In genomic region chr16:42717828-42718412, GRCm38 (mm10) we compare ENCODE assay signal across 9 mouse cellular contexts.
DNase-seq lines count a peak whose midpoint lies in the region; ATAC-seq and TF ChIP-seq lines count a peak whose summit lies in the region.
"Had no signal": no experiment of that assay in that cellular context is flagged by ENCODE, and none has a peak within 500 bp of the region (broad histone marks: within the 10 kb centered on the region; RNA-seq: fewer than 3 reads in every experiment).

No protein-coding gene starts in this region.

- in situ Hi-C loops in CH12.LX (cut with MboI; ENCODE audit: low pct_ligation_motif_present, low pct_unique_long_range_greater_than_20kb, low sequenced_read_pairs), result no loop called here

- no peak for TF ChIP-seq POLR2A in CH12.LX (IDR thresholded peaks at IDR 0.05; ENCODE audit: low read depth, low read length)

- no peak for TF ChIP-seq RAD21 in CH12.LX (IDR thresholded peaks at IDR 0.05; ENCODE audit: low read depth, low read length)

- no peaks in the 10 kb centered on the region for H3K27me3 ChIP-seq in CH12.LX (replicated peaks)
- no peaks in the 10 kb centered on the region for H3K27me3 ChIP-seq in hindbrain, embryonic 16.5 days (replicated peaks; ENCODE audit: control insufficient read depth, insufficient read depth, low read length)
- H3K27me3 ChIP-seq in midbrain, embryonic 15.5 days (replicated peaks), result no peaks in the 10 kb centered on the region
- H3K27me3 ChIP-seq: embryonic facial prominence, embryonic 15.5 days had no signal

- H3K4me3 ChIP-seq in CH12.LX (replicated peaks in 1 of 3; ENCODE audit: low read depth in 2 of 3, low read length in 2 of 3, poor library complexity in 1 of 3), result no peak overlapping the region
- no peak overlapping the region for H3K4me3 ChIP-seq in hindbrain, embryonic 16.5 days (ENCODE audit: low read length)
- H3K4me3 ChIP-seq in midbrain, embryonic 15.5 days, result no peak overlapping the region
- H3K4me3 ChIP-seq: embryonic facial prominence, embryonic 15.5 days had no signal

- dilution Hi-C loops in CH12.LX (cut with MboI; ENCODE audit: extremely low pct_ligation_motif_present, extremely low pct_unique_long_range_greater_than_20kb, low sequenced_read_pairs), result no loop called here

- H3K27ac ChIP-seq in CH12.LX (ENCODE audit: insufficient read depth, low read depth), result no peak overlapping the region
- peak overlapping the region; percentile 77 for H3K27ac ChIP-seq in hindbrain, embryonic 16.5 days (ENCODE audit: low read depth, low read length)
- H3K27ac ChIP-seq in midbrain, embryonic 15.5 days, result peak overlapping the region; percentile 90
- H3K27ac ChIP-seq: embryonic facial prominence, embryonic 15.5 days had no signal

- H3K4me1 ChIP-seq in CH12.LX (ENCODE audit: control insufficient read depth in 1 of 2, insufficient read depth in 2 of 2), result no peaks in the 10 kb centered on the region
- H3K4me1 ChIP-seq in hindbrain, embryonic 16.5 days (ENCODE audit: control insufficient read depth, insufficient read depth, low read depth, low read length), result peaks cover 15% of the 10 kb centered on the region
- peaks cover 30% of the 10 kb centered on the region for H3K4me1 ChIP-seq in midbrain, embryonic 15.5 days
- H3K4me1 ChIP-seq: embryonic facial prominence, embryonic 15.5 days had no signal

- ATAC-seq in hindbrain, embryonic 16.5 days, result peak; percentile 89
- peak; percentile 89 for ATAC-seq in midbrain, embryonic 15.5 days (replicated peaks)

- H3K9me3 ChIP-seq in CH12.LX (replicated peaks; ENCODE audit: low read length), result no peaks in the 10 kb centered on the region
- no peaks in the 10 kb centered on the region for H3K9me3 ChIP-seq in hindbrain, embryonic 16.5 days (ENCODE audit: control insufficient read depth, low read length)
- H3K9me3 ChIP-seq in midbrain, embryonic 15.5 days, result no peaks in the 10 kb centered on the region
- H3K9me3 ChIP-seq: embryonic facial prominence, embryonic 15.5 days had no signal

- H3K36me3 ChIP-seq in CH12.LX (replicated peaks in 1 of 2; ENCODE audit: control insufficient read depth in 1 of 2, insufficient read depth in 1 of 2, low read length in 1 of 2), result no peaks in the 10 kb centered on the region
- no peaks in the 10 kb centered on the region for H3K36me3 ChIP-seq in hindbrain, embryonic 16.5 days (ENCODE audit: control insufficient read depth, insufficient read depth, low read length)
- no peaks in the 10 kb centered on the region for H3K36me3 ChIP-seq in midbrain, embryonic 15.5 days (replicated peaks)
- H3K36me3 ChIP-seq: embryonic facial prominence, embryonic 15.5 days had no signal

- no peak overlapping the region for H3K9ac ChIP-seq in CH12.LX (ENCODE audit: insufficient read depth, low read depth)
- H3K9ac ChIP-seq in hindbrain, embryonic 16.5 days (ENCODE audit: low read depth, low read length), result no peak overlapping the region
- no peak overlapping the region for H3K9ac ChIP-seq in midbrain, embryonic 15.5 days
- H3K9ac ChIP-seq: embryonic facial prominence, embryonic 15.5 days had no signal

- TF ChIP-seq CTCF in CH12.LX (conservative IDR thresholded peaks at IDR 0.05 in 1 of 2, IDR thresholded peaks at IDR 0.05 in 1 of 2; ENCODE audit: low read depth in 2 of 2, low read length in 2 of 2), result no peak

- H3K79me2 ChIP-seq in CH12.LX (replicated peaks; ENCODE audit: control insufficient read depth, extremely low read depth, insufficient read depth, poor library complexity, severe bottlenecking), result no peaks in the 10 kb centered on the region

- TF ChIP-seq EP300 in CH12.LX (IDR thresholded peaks at IDR 0.05; ENCODE audit: low read length), result no peak

- DNase-seq in CH12.LX (ENCODE audit: extremely low read depth), result peak; percentile 21
- peak; percentile 81 for DNase-seq in embryo, embryonic 11 days
- no peak for DNase-seq in heart, adult 11 months
- no peak for DNase-seq in kidney, adult 11 months
- DNase-seq in spleen, postnatal 36 days (ENCODE audit: low spot score in 2 of 2), result no peak
- DNase-seq in kidney, postnatal 25 days, result no peak

- no peak overlapping the region; the same call in 1 of the 2 replicates for H3K4me2 ChIP-seq in CH12.LX (ENCODE audit: insufficient read depth, low read depth, poor library complexity, severe bottlenecking)
- H3K4me2 ChIP-seq in hindbrain, embryonic 16.5 days (ENCODE audit: low read length), result peak overlapping the region; percentile 28
- H3K4me2 ChIP-seq in midbrain, embryonic 15.5 days, result peak overlapping the region; percentile 30
- H3K4me2 ChIP-seq: embryonic facial prominence, embryonic 15.5 days had no signal

- 14% methylated on average over 7 of the region's 7 CpGs for WGBS in hindbrain, embryonic 16.5 days
- WGBS in midbrain, embryonic 15.5 days, result 15% methylated on average over 7 of the region's 7 CpGs

TF ChIP-seq in CH12.LX, 34 proteins besides CTCF, POLR2A, EP300 and RAD21:
- TF ChIP-seq BHLHE40 (IDR thresholded peaks at IDR 0.05; ENCODE audit: low read depth, low read length) (no peak), TBP (conservative IDR thresholded peaks at IDR 0.05; ENCODE audit: low read depth, low read length) (no peak), HCFC1 (IDR thresholded peaks at IDR 0.05; ENCODE audit: low read depth, low read length) (no peak), MEF2A (IDR thresholded peaks at IDR 0.05; ENCODE audit: borderline replicate concordance, low read depth, low read length) (no peak), PAX5 (IDR thresholded peaks at IDR 0.05; ENCODE audit: low read length) (no peak), NRF1 (IDR thresholded peaks at IDR 0.05; ENCODE audit: low read depth, low read length) (no peak), MAFK (IDR thresholded peaks at IDR 0.05; ENCODE audit: insufficient replicate concordance, low read length) (no peak), IRF4 (IDR thresholded peaks at IDR 0.05; ENCODE audit: low read depth, low read length) (no peak), JUND (conservative IDR thresholded peaks at IDR 0.05; ENCODE audit: low read depth, low read length) (no peak), GABPA (IDR thresholded peaks at IDR 0.05; ENCODE audit: insufficient replicate concordance, low read depth, low read length) (no peak), CHD1 (IDR thresholded peaks at IDR 0.05; ENCODE audit: low read depth, low read length) (no peak), POLR2AphosphoS2 (IDR thresholded peaks at IDR 0.05; ENCODE audit: low read depth, low read length) (no peak), SMC3 (IDR thresholded peaks at IDR 0.05; ENCODE audit: low read depth, low read length) (no peak), ETS1 (conservative IDR thresholded peaks at IDR 0.05; ENCODE audit: low read depth, low read length) (no peak), RCOR1 (conservative IDR thresholded peaks at IDR 0.05; ENCODE audit: low read depth, low read length) (no peak)

Comparison
In these comparisons a context has a peak if more than half of its experiments do, and no peak if none do; other contexts are left out.
1. DNase-seq: peak in CH12.LX (single experiment) and embryo, embryonic 11 days (single experiment); none in heart, adult 11 months (single experiment), kidney, adult 11 months (single experiment), spleen, postnatal 36 days (0 of 2) and kidney, postnatal 25 days (0 of 2).